ENCODE assay signal across 8 mouse cellular contexts in the genomic region with DNA sequence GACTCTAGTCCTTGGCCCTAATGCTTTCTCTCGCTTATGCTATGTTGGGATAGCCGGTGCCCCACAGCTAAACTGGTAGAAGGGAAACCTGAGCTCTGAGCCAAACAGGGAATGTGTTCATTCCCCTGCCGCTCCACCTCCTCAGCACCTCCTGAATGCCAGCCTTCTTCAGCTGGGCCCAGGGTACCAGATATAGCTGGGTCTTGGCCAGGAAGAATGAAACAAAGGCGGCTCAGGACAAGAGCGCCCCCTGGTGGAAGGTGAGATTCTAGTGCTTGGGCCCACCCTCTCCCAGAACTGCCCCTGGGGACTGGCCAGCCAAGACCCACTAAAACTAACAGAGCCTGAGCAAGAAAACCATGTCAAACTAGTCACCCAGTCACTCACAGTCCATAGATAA.
DNase-seq lines count a peak whose midpoint lies in the region; ATAC-seq and TF ChIP-seq lines count a peak whose summit lies in the region.

No protein-coding gene starts in this region.

- TF ChIP-seq CTCF in hindbrain, postnatal 0 days (IDR thresholded peaks at IDR 0.05; ENCODE audit: low read depth) = peak; percentile 73
- peak; percentile 40 to 80 (median 67); a peak in 5 of 6 replicates for TF ChIP-seq CTCF in MEL (IDR thresholded peaks at IDR 0.05 in 2 of 3, conservative IDR thresholded peaks at IDR 0.05 in 1 of 3; ENCODE audit: control insufficient read depth in 1 of 3, insufficient read depth in 1 of 3, low read depth in 2 of 3, low read length in 3 of 3, poor library complexity in 1 of 3, severe bottlenecking in 1 of 3)

- no peaks in the 10 kb centered on the region for H3K79me2 ChIP-seq in MEL (ENCODE audit: control insufficient read depth, insufficient read depth, low read length, poor library complexity)

- no peak overlapping the region for H3K9ac ChIP-seq in hindbrain, postnatal 0 days (replicated peaks; ENCODE audit: low read length)
- no peak overlapping the region for H3K9ac ChIP-seq in hindbrain, embryonic 14.5 days
- H3K9ac ChIP-seq in MEL (ENCODE audit: control insufficient read depth, low read depth, low read length, poor library complexity, severe bottlenecking) = no peak overlapping the region
- H3K9ac ChIP-seq in limb, embryonic 13.5 days = no peak overlapping the region

- no peaks in the 10 kb centered on the region; the same call in 1 of the 2 replicates for H3K27me3 ChIP-seq in hindbrain, postnatal 0 days (ENCODE audit: insufficient read depth, low read length)
- H3K27me3 ChIP-seq in hindbrain, embryonic 14.5 days (ENCODE audit: control insufficient read depth, insufficient read depth, low read length) = no peaks in the 10 kb centered on the region
- H3K27me3 ChIP-seq in MEL (ENCODE audit: control insufficient read depth in 1 of 2, insufficient read depth in 2 of 2, low read length in 2 of 2) = no peaks in the 10 kb centered on the region; a peak in 1 of 4 replicates
- H3K27me3 ChIP-seq in limb, embryonic 13.5 days = no peaks in the 10 kb centered on the region

- no peaks in the 10 kb centered on the region for H3K9me3 ChIP-seq in hindbrain, postnatal 0 days (ENCODE audit: low read length)
- no peaks in the 10 kb centered on the region for H3K9me3 ChIP-seq in hindbrain, embryonic 14.5 days (ENCODE audit: control insufficient read depth, low read length)
- H3K9me3 ChIP-seq in MEL (replicated peaks; ENCODE audit: insufficient read depth, low read length) = no peaks in the 10 kb centered on the region
- H3K9me3 ChIP-seq in limb, embryonic 13.5 days = no peaks in the 10 kb centered on the region

- intact Hi-C loops in heart, postnatal 14 days (cut with DNase I) = no loop called here

- H3K4me3 ChIP-seq in hindbrain, postnatal 0 days (ENCODE audit: low read length) = no peak overlapping the region
- H3K4me3 ChIP-seq in hindbrain, embryonic 14.5 days (replicated peaks; ENCODE audit: low read length) = no peak overlapping the region
- no peak overlapping the region for H3K4me3 ChIP-seq in MEL (ENCODE audit: control insufficient read depth in 1 of 2, insufficient read depth in 1 of 2, low read depth in 2 of 2, low read length in 2 of 2)
- H3K4me3 ChIP-seq in limb, embryonic 13.5 days = no peak overlapping the region

- H3K4me2 ChIP-seq in hindbrain, postnatal 0 days (ENCODE audit: low read depth, low read length) = no peak overlapping the region
- no peak overlapping the region for H3K4me2 ChIP-seq in hindbrain, embryonic 14.5 days (replicated peaks)
- H3K4me2 ChIP-seq in limb, embryonic 13.5 days (replicated peaks) = no peak overlapping the region

- no peak for ATAC-seq in hindbrain, postnatal 0 days
- ATAC-seq in hindbrain, embryonic 14.5 days (ENCODE audit: low FRiP score) = no peak
- peak; percentile 55; the same call in 1 of the 2 replicates for ATAC-seq in limb, embryonic 13.5 days (ENCODE audit: low FRiP score, low read depth)
- no peak for ATAC-seq in megakaryocyte, adult 5-6 weeks (ENCODE audit: poor library complexity, severe bottlenecking)

- H3K4me1 ChIP-seq in hindbrain, postnatal 0 days (ENCODE audit: insufficient read depth, low read length) = peaks cover 5% of the 10 kb centered on the region; the same call in 1 of the 2 replicates
- H3K4me1 ChIP-seq in hindbrain, embryonic 14.5 days (replicated peaks; ENCODE audit: control insufficient read depth, insufficient read depth, low read length) = 0 out of 2 replicates have a peak, but pooled peaks cover 4% of the 10 kb centered on the region
- H3K4me1 ChIP-seq in MEL (ENCODE audit: control insufficient read depth in 1 of 2, insufficient read depth in 2 of 2, low read length in 2 of 2) = no peaks in the 10 kb centered on the region
- peaks cover 8% of the 10 kb centered on the region for H3K4me1 ChIP-seq in limb, embryonic 13.5 days

- WGBS in hindbrain, postnatal 0 days = 44% methylated on average over 5 of the region's 5 CpGs
- WGBS in hindbrain, embryonic 14.5 days = 58% methylated on average over 5 of the region's 5 CpGs
- 43% methylated on average over 5 of the region's 5 CpGs for WGBS in limb, embryonic 13.5 days

- peak; percentile 65 for TF ChIP-seq RAD21 in MEL (IDR thresholded peaks at IDR 0.05; ENCODE audit: low read depth, low read length)

- no peak overlapping the region for H3K27ac ChIP-seq in hindbrain, postnatal 0 days
- no peak overlapping the region for H3K27ac ChIP-seq in hindbrain, embryonic 14.5 days
- no peak overlapping the region for H3K27ac ChIP-seq in MEL (ENCODE audit: control insufficient read depth, low read depth, low read length)
- H3K27ac ChIP-seq in limb, embryonic 13.5 days = no peak overlapping the region

- no peaks in the 10 kb centered on the region for H3K36me3 ChIP-seq in hindbrain, postnatal 0 days (ENCODE audit: insufficient read depth, low read length)
- no peaks in the 10 kb centered on the region for H3K36me3 ChIP-seq in hindbrain, embryonic 14.5 days (replicated peaks; ENCODE audit: control insufficient read depth, insufficient read depth)
- no peaks in the 10 kb centered on the region for H3K36me3 ChIP-seq in MEL (ENCODE audit: control insufficient read depth in 1 of 2, insufficient read depth in 2 of 2, low read length in 2 of 2)
- no peaks in the 10 kb centered on the region for H3K36me3 ChIP-seq in limb, embryonic 13.5 days

- TF ChIP-seq POLR2A in MEL (IDR thresholded peaks at IDR 0.05; ENCODE audit: control insufficient read depth in 1 of 2, insufficient read depth in 1 of 2, low read depth in 1 of 2, low read length in 2 of 2, poor library complexity in 1 of 2) = no peak

- DNase-seq in hindbrain, postnatal 0 days (ENCODE audit: low spot score) = peak; percentile 40
- no peak for DNase-seq in hindbrain, embryonic 14.5 days (ENCODE audit: low spot score)
- peak; percentile 32 for DNase-seq in MEL (ENCODE audit: low read depth, low spot score)
- DNase-seq in cerebellum, postnatal 10 days = peak; percentile 67 to 72
- peak; percentile 55 to 67 for DNase-seq in heart, postnatal 14 days
- DNase-seq in right cerebral cortex, adult 2 months (ENCODE audit: low spot score in 2 of 2) = peak; percentile 61 to 64

- TF ChIP-seq EP300 in MEL (IDR thresholded peaks at IDR 0.05; ENCODE audit: low read depth in 1 of 2, low read length in 2 of 2) = no peak

TF ChIP-seq in MEL, 35 proteins besides CTCF, POLR2A, EP300 and RAD21:
- TF ChIP-seq ZC3H11A (IDR thresholded peaks at IDR 0.05; ENCODE audit: low read depth, low read length) (peak; percentile 66), ZNF384 (IDR thresholded peaks at IDR 0.05; ENCODE audit: low read depth, low read length) (no peak), TBP (IDR thresholded peaks at IDR 0.05; ENCODE audit: low read depth, low read length) (no peak), BHLHE40 (IDR thresholded peaks at IDR 0.05; ENCODE audit: borderline replicate concordance, low read depth, low read length) (no peak), MXI1 (IDR thresholded peaks at IDR 0.05; ENCODE audit: low read depth, low read length) (no peak), RCOR1 (IDR thresholded peaks at IDR 0.05; ENCODE audit: low read depth, low read length) (no peak), E2F4 (IDR thresholded peaks at IDR 0.05; ENCODE audit: borderline replicate concordance, low read depth, low read length) (no peak), SMC3 (IDR thresholded peaks at IDR 0.05; ENCODE audit: low read depth, low read length) (peak; percentile 75), MAZ (IDR thresholded peaks at IDR 0.05; ENCODE audit: low read depth, low read length) (no peak)
